Mouse (Mus musculus) ES-E14 (cell line): ENCODE measurements around the gene Galnt17.

Source experiments
- CHD2 ChIP-seq: IDR thresholded peaks from 2 replicates; pipeline ENCODE4 v1.6.1; 2014; ENCODE audit warnings: mild to moderate bottlenecking, low read depth, low read length, inconsistent platforms
- HCFC1 ChIP-seq: IDR thresholded peaks from 2 replicates; pipeline ENCODE4 v1.6.1; 2012; ENCODE audit warnings: low read length, inconsistent platforms, borderline replicate concordance; ENCODE audit not compliant: insufficient read depth
- MAFK ChIP-seq: IDR thresholded peaks from 2 replicates; pipeline ENCODE4 v1.6.1; 2014; ENCODE audit warnings: mild to moderate bottlenecking, low read depth, low read length, inconsistent platforms; ENCODE audit not compliant: insufficient read depth
- ZC3H11A ChIP-seq: IDR thresholded peaks from 2 replicates; pipeline ENCODE4 v1.6.1; 2012; ENCODE audit warnings: low read depth, mild to moderate bottlenecking, inconsistent platforms, low read length, borderline replicate concordance
- ZNF384 ChIP-seq: IDR thresholded peaks from 2 replicates; pipeline ENCODE4 v1.6.1; 2012; ENCODE audit warnings: low read depth, low read length, inconsistent platforms

DNA sequence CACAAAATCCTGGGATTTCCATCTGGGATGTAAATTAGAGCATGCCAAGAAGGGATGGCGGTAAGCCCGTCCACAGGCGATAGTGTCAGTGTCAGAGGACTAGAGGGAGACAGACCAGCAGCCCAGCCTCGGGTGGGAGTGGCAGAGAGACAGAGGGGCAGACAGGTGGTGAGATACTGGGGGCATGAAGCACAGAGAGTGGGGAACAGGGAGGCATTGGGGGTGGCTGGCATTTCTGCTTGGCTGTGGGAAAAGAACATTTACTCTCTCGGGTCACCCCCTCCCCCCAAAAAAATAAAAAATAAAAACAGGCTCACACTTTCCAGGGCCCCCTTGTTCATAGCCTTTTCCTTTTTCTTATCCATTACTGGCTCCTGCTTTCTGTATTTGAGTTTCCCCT lies 287.4 kb downstream of the Galnt17 start:
- TF ChIP-seq ZNF384 (no peak), MAFK (no peak), ZC3H11A (no peak), HCFC1 (no peak), CHD2 (no peak)
